Mouse (Mus musculus) limb, embryonic 14.5 days (tissue): Measurements from ENCODE around the gene Hspa5. TPM values are rescaled to one million over a fixed set of nuclear protein-coding genes. Genes with fewer than 3 reads are reported as not detected.

ENCODE experiments used
- ATAC-seq: fragments of 200-750 bp; cut with Nextera tagmentation; 2 replicates; pipeline ENCODE4 v1.8.0; 2017; ENCODE audit warnings: low read depth, moderate number of reproducible peaks, moderate TSS enrichment; ENCODE audit not compliant: low FRiP score
- DNase-seq: peaks from one replicate; pipeline ENCODE4 v3.0.0-alpha.2; 2015; ENCODE audit warnings: low spot score
- H3K27ac ChIP-seq: fragments of 300-500 bp; sonication (generic); replicated peaks from 2 replicates; pipeline ENCODE4 v1.5.1; 2014; ENCODE audit warnings: low read depth, mild to moderate bottlenecking, low read length, moderate library complexity, mixed read lengths
- H3K27me3 ChIP-seq: fragments of 300-500 bp; sonication (generic); 2 replicates; pipeline ENCODE4 v1.6.1; 2014; ENCODE audit warnings: low read length, mixed read lengths; ENCODE audit not compliant: control insufficient read depth, insufficient read depth
- H3K36me3 ChIP-seq: fragments of 300-500 bp; sonication (generic); 2 replicates; pipeline ENCODE4 v1.6.1; 2014; ENCODE audit warnings: mild to moderate bottlenecking, low read length, moderate library complexity, mixed read lengths; ENCODE audit not compliant: control insufficient read depth, insufficient read depth
- H3K4me1 ChIP-seq: fragments of 300-500 bp; sonication (generic); 2 replicates; pipeline ENCODE4 v1.6.1; 2014; ENCODE audit warnings: antibody characterized with exemption, low read length, mixed read lengths; ENCODE audit not compliant: control insufficient read depth, insufficient read depth
- H3K4me2 ChIP-seq: fragments of 300-500 bp; sonication (generic); replicated peaks from 2 replicates; pipeline ENCODE4 v1.6.1; 2014; ENCODE audit warnings: low read depth, mild to moderate bottlenecking, low read length, moderate library complexity; ENCODE audit not compliant: severe bottlenecking
- H3K4me3 ChIP-seq: fragments of 300-500 bp; sonication (generic); replicated peaks from 2 replicates; pipeline ENCODE4 v1.5.1; 2014; ENCODE audit warnings: low read length
- H3K9ac ChIP-seq: fragments of 300-500 bp; sonication (generic); 2 replicates; pipeline ENCODE4 v1.6.1; 2014; ENCODE audit warnings: mild to moderate bottlenecking, low read depth, low read length, moderate library complexity; ENCODE audit not compliant: severe bottlenecking
- H3K9me3 ChIP-seq: fragments of 300-500 bp; sonication (generic); 2 replicates; pipeline ENCODE4 v1.6.1; 2016; ENCODE audit warnings: low read length; ENCODE audit not compliant: control insufficient read depth
- POLR2A ChIP-seq: fragments of 200-500 bp; IDR thresholded peaks from 2 replicates; pipeline ENCODE4 v1.8.0; 2012; ENCODE audit warnings: inconsistent platforms, mild to moderate bottlenecking, moderate library complexity, borderline replicate concordance; ENCODE audit not compliant: insufficient read depth, insufficient read length; ENCODE audit errors: extremely low read depth
- WGBS: fragments of 180-500 bp; shearing (Covaris S2); extraction: QIAGEN DNeasy Blood & Tissue Kit; methylation state at CpG from one replicate; pipeline ENCODE4 v1.1.7; 2014; 5-methylcytosine and 5-hydroxymethylcytosine counted together
- polyA plus RNA-seq, 2 experiments: library from polyadenylated mRNA; depleted of rRNA in 1 of 2; stranded (reverse) in 1 of 2; unstranded in 1 of 2; fragments of >200 nt; fragmentation: Nextera tagmentation in 1 of 2; extraction: Ambion mirVana in 1 of 2; gene quantifications; 2 replicates each; pipeline versions ENCODE4 v1.2.1 to v1.2.3; 2012 to 2014

Hspa5 gene
- polyA plus RNA-seq, 2 experiments: 840 to 914 TPM

DNA sequence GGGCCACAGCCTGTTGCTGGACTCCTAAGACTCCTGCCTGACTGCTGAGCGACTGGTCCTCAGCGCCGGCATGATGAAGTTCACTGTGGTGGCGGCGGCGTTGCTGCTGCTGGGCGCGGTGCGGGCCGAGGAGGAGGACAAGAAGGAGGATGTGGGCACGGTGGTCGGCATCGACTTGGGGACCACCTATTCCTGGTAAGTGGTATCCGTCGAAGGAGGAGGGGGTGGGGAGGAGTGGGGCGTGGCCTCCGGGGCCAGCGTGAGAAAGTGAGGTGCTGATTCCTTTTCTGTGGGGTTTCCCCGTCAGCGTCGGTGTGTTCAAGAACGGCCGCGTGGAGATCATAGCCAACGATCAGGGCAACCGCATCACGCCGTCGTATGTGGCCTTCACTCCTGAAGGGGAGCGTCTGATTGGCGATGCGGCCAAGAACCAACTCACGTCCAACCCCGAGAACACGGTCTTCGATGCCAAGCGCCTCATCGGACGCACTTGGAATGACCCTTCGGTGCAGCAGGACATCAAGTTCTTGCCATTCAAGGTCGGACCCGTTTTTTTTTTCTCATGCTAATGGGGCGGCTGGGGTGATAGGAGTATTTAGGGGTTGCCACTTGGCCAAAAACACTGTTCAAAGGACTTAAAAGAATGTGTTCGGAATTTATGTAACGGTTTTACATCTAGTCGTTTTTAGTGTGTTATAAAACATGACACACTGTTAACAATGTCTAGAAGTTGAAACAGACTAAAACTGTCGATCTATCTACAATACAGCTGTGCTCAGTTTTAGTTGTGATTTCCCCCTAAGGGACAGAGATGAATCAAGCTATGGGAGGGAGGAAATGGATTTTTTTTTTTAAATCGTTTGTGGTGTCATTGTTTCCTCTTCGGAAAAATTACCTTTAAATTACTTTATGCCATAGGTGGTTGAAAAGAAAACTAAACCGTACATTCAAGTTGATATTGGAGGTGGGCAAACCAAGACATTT is 774 bp downstream of the Hspa5 start:
- WGBS: 3% methylated on average over 50 of the region's 50 CpGs
- H3K9ac ChIP-seq: peak overlapping the region; percentile 98
- H3K9me3 ChIP-seq: no peaks in the 10 kb centered on the region
- DNase-seq (peak; percentile 47), ATAC-seq (peak; percentile 11; the same call in 1 of the 2 replicates)
- peak overlapping the region; percentile 98 for H3K4me3 ChIP-seq
- H3K27me3 ChIP-seq: no peaks in the 10 kb centered on the region
- peak overlapping the region; percentile 89 for H3K27ac ChIP-seq
- no peak for TF ChIP-seq POLR2A
- peaks cover 37% of the 10 kb centered on the region for H3K4me1 ChIP-seq
- H3K36me3 ChIP-seq: peaks cover 48% of the 10 kb centered on the region
- H3K4me2 ChIP-seq: peak overlapping the region; percentile 76

DNA sequence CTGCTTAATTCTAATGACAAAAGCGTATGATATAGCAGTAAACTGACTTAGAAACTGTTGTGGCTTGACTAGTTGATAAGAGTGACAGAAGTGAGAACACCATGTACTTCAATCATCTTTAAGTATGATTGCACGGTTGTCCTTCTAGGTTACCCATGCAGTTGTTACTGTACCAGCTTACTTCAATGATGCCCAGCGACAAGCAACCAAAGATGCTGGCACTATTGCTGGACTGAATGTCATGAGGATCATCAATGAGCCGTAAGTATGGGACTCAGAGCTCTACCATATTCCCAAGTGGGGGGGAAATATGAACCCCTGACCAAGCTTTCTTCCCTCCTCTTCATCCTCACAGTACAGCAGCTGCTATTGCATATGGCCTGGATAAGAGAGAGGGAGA is 1.9 kb downstream of the Hspa5 start:
- H3K4me1 ChIP-seq: peaks cover 37% of the 10 kb centered on the region
- H3K4me2 ChIP-seq: peak overlapping the region; percentile 76
- peak overlapping the region; percentile 98 for H3K4me3 ChIP-seq
- peaks cover 60% of the 10 kb centered on the region for H3K36me3 ChIP-seq
- DNase-seq: no peak
- ATAC-seq: no peak
- H3K27me3 ChIP-seq: no peaks in the 10 kb centered on the region
- no peaks in the 10 kb centered on the region for H3K9me3 ChIP-seq
- WGBS: 80% methylated on average over 4 of the region's 4 CpGs
- H3K27ac ChIP-seq: no peak overlapping the region
- H3K9ac ChIP-seq: no peak overlapping the region
- no peak for TF ChIP-seq POLR2A

DNA sequence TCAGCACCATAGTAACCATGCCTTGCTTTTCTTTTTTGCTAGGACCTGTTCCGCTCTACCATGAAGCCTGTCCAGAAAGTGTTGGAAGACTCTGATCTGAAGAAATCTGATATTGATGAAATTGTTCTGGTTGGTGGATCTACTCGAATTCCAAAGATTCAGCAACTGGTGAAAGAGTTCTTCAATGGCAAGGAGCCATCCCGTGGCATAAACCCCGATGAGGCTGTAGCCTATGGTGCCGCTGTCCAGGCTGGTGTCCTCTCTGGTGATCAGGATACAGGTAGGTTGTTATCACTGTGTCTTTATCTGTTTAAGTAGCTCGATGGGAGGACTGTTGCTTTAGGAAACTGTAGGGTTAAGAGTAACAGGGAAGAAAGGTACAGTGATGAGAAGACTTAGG is 2.7 kb downstream of the Hspa5 start:
- Histone ChIP-seq H3K9ac (no peak overlapping the region), H3K36me3 (peaks cover 67% of the 10 kb centered on the region), H3K9me3 (no peaks in the 10 kb centered on the region), H3K4me3 (peak overlapping the region; percentile 98), H3K4me2 (peak overlapping the region; percentile 76), H3K27ac (no peak overlapping the region), H3K27me3 (no peaks in the 10 kb centered on the region), H3K4me1 (peaks cover 37% of the 10 kb centered on the region)
- ATAC-seq: no peak
- WGBS: 90% methylated on average over 6 of the region's 6 CpGs
- no peak for DNase-seq
- TF ChIP-seq POLR2A: no peak

DNA sequence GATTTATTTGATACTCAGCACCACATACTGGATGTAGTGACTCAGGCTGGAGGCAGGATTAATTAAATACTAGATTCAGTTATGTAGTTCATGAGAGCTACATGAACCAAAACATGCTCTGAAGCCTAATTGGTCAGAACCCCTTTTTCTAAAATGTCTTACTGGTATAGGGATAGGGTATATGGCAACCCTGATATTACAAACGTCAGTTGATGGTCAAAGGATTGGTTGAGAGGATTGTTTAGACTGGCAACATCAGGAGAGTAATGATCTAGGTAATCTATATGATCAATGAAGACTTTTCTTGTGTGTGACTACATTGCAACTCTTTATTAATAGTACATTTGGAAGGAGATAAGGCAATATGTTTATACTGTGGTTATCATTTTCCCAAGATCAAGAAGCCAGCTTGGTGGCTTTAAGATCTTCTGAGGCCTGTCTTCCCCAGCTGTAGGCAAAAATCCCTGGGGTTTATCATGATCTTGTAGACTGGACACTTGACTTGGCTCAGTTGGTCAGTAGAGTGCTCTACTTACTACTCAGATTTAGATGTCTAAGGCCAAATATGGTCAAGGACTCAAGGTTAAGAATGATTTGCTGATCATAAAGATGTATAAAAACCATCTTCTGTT is 5.6 kb downstream of the Hspa5 start:
- H3K36me3 ChIP-seq: peaks cover 81% of the 10 kb centered on the region
- no peak overlapping the region for H3K4me3 ChIP-seq
- H3K27me3 ChIP-seq: no peaks in the 10 kb centered on the region
- 74% methylated on average over 1 of the region's 1 CpGs for WGBS
- no peak overlapping the region for H3K9ac ChIP-seq
- H3K4me2 ChIP-seq: peak overlapping the region; percentile 22; the same call in 1 of the 2 replicates
- no peak overlapping the region for H3K27ac ChIP-seq
- no peak for DNase-seq
- ATAC-seq: no peak
- TF ChIP-seq POLR2A: no peak
- no peaks in the 10 kb centered on the region for H3K9me3 ChIP-seq
- H3K4me1 ChIP-seq: peaks cover 37% of the 10 kb centered on the region
